Mouse (Mus musculus): Measurements from ENCODE around the gene Ankrd17.

DNA sequence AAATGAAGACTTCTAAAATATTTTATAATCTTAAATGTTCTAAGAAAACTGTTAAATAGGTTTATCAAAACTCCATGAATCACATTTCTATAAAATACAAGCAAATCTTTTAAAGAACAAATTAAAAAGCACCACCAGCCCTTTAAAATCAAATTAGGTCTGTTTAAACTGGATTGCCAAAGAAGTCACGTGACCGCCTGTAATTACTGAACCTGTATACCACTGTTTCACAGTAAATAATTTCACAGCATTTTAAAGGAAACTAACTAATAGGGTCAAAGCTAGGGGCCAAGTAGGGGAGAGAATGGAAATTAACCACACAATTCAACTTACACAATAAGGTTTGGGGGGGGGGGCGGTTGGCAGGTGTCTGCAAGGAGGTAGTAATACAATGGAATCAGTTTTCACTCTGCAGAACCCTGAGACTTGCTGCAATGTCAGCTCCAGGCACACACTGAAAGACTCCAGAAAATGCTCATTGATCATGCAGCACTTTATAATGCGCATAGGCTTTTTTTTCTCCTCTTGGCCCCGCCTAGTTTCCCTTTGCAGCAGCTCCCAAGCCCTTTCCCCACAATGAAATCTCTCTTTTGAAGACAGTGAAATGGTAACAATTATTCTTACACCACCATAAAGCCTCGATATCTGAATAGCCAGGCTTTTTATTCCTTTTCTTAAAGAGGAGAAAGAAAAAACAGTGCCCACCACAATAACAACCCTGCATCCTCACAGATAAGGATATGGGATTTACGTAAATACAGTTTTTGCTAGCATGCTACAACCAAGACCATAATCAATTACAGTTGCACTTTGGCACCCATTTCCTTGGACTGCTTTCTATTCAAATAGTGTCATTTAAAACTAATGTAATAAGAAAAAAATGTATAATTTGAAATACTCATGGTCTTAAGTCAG, 27.9 kb downstream of the Ankrd17 start:
- no peak for TF ChIP-seq CTCF (IDR thresholded peaks at IDR 0.05; ENCODE audit: extremely low read depth, insufficient read length, insufficient replicate concordance, low read depth, low read length)
- TF ChIP-seq POLR2A (IDR thresholded peaks at IDR 0.05; ENCODE audit: low read depth, low read length), result no peak
